Mouse (Mus musculus) ovary, adult 18-20 months (tissue): ENCODE measurements at regions not wholly inside any gene's neighbourhood (a gene's known extent, or its start where the extent isn't known, plus 50 kb on each side); places are given as distances from the start of the nearest gene placed in this dataset.

Experiments used
- DNase-seq: peaks from one replicate; pipeline ENCODE4 v3.0.0; 2022; ENCODE audit warnings: low spot score, mixed read lengths

GRCm38 (mm10) chr1:23207843-23208242 is 105.8 kb upstream of the 4933415F23Rik start:
- no peak for DNase-seq

- no peak for DNase-seq
These were observed 105.0 kb upstream of the 4933415F23Rik start for GRCm38 (mm10) chr1:23207024-23207423.

DNA sequence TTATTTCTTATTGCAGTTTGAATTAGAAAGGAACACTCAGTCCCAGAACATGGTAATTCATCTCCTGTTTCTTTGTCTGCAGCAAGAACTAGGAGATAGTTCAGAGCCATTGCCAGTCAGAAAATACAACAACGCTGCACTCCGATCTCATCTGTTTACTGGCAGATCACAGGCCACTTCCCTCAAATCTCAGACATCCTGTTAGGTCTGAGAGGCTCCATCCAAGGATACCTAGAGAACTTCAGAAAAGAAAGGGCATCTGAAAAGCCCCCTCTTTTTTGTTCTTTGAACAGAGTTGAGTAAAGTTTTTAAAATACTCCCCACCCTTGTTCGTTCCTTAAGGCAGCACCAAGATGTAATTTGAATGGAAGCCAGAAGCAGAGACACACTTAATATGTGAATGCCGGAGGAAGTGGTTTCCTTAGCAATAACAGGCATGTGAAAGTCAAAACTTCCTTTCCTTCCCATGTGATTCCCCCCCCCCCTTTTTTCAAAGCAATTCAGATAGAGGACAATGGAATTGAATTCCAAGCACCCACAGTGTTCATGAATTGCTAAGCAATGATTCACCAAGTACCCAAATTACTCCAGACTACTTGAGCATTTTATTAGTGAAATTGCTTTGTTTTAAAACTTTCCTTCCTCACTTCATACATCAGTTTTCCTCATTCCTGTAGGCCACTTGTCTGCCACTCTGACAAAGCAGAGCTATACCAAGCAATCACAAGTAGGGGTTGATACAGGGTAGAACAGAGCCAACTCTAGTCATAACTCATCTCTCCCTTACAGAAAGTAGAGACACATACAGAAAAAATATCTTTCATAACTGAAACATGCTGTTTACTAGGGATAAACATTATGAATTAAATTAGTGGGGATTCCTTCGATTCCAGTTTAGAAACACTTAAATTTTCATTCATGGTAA is 100.7 kb upstream of the 4933415F23Rik start:
- no peak for DNase-seq

DNA sequence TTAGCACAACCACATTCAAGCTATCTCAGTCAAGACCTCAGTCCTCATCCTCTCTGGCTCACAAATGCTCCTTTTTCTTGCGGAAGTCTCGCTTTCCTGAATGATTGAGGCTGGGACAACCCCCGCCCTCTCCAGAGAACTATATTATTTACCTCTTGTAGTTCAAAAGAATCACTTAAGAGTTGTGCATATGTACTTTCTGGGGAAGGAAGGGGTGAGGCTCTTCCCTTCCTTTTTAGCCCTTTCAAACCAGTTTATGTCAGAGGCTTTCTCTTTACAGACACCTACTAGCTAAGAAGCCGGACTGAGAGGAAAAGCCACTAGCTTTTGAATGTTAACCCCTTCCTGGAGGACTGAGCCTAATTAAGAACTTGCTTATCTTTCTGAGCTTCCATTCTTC is 98.4 kb upstream of the 4933415F23Rik start:
- DNase-seq, result no peak

DNA sequence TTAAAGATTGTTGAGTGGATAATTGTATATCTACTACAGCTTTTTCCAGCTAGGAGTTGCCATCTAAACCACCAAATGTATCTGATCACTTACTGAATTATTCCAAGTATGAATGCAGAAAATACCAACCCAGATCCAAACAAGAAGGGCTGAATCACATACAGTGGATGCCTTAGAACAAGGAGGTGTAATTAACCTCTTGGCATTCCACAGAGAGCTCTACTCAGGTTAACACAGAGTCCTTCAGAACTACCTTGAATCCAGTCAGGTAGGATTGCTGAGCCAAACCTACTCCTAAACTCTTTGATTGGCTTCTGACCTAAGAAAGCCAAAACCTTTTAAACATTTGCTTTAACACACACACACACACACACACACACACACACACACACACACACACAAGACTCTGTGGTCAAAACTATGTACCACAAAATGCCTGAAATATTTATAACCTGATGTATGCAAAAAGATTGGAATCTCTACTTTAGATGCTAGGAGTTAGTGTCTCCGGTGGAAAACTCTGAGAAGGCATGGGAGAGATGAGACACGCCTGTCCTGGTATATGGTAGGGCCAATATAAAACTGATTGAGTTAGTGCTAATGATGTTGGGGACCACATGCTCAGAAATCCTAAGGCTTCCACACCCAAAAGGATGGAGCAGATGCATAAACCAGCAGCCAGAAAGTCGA is 88.4 kb upstream of the 4933415F23Rik start:
- no peak for DNase-seq

DNA sequence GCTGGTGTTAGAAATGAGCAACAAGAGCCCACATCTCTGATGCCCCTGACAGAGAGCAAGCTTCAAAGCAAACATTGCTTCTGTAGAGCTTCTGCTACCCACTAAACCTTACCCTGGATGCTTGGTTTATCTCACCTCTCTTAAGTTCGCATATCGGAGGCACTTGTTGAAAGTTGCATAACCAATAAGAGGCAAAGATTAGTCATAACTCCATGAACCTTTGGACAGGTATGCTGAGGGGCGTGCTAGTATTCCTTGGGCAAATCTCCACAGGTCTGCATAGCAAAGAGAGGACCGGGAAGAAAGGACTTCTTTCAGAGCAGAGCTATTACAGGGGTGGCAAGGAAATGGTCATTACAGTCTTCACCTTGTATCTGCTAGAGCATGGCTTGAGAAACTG is 87.7 kb upstream of the 4933415F23Rik start:
- no peak for DNase-seq

- no peak for DNase-seq
These were observed 86.2 kb upstream of the 4933415F23Rik start for GRCm38 (mm10) chr1:23188216-23188615.

- no peak for DNase-seq
These were observed 85.6 kb upstream of the 4933415F23Rik start for GRCm38 (mm10) chr1:23187446-23188206.

GRCm38 (mm10) chr1:23184728-23185127 is 82.7 kb upstream of the 4933415F23Rik start:
- DNase-seq, result no peak

- DNase-seq, result no peak
These were observed 80.5 kb upstream of the 4933415F23Rik start for GRCm38 (mm10) chr1:23182541-23182940.

- DNase-seq, result no peak
These were observed 76.4 kb upstream of the 4933415F23Rik start for GRCm38 (mm10) chr1:23178335-23178974.

DNA sequence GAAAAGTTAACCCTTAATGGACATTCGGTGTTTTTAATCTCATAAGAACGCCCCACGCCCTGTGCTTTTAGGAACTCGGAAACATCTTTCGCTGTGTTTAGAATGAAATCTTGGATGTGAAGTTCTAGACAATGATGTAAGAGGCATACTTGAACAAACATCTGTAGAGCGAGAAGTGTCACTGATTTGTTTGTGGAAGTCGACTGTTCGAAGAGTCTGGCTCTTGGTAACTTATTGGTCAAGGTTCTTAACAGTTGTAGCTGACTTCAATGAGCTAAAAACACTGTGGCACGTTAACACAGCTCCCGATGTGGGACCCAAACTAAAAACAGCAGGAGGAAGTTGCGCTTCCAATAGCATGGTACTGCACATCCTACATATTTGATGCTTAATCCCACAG is 72.0 kb upstream of the 4933415F23Rik start:
- DNase-seq, result no peak

DNA sequence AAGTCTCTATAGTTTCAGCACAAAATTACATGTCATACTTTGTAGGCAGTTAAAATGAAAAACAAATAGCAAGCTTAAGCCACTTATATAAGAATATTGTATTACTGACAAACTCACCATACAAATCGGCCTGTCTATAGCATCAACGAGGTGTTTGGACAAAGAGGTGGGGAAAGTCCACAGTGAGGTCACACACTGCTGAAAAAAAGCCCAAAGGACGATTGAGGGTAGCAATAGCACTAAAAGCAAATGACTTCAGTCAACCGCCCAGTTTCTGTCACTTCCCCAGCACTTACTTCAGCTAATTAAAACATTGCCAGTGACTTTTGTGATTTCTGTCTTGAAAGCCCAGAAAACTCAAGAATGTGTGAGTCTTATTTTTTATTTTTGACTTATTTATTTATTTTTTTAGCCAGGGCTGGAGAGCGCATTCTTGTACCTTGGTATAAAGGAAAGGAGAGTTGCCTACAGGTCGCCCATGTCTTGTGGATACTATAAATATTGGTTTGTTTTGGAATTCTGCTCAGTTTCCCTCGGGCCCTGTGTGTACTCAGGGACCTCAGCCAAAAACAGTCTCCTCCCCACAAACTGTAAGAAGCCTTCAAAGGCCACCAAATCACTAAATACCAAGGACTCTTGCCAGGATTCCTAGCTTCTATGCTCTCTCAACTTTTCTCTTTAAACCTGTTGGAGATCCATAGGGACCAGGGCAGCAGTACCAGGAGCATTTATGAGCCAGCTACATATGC is 71.2 kb upstream of the 4933415F23Rik start:
- no peak for DNase-seq

GRCm38 (mm10) chr1:23171336-23171735 is 69.3 kb upstream of the 4933415F23Rik start:
- DNase-seq, result no peak

DNA sequence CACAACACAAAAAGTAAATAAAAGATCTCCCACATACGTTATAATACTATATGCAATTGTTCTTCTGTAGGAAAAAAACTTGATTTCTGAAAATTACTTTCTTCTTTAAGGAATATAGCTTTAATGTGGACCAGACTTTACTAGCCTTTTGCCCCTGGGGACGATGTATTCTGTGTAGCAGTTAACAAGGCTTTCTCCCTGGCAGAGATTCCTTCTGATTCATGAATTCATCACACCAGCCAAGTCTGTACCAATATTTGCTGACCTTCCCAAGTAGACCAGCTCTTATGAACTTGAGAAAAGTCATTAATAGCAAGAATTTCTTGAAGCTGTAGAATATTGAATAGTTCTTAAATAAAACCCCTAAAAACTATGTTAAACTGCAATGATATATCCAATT is 68.7 kb upstream of the 4933415F23Rik start:
- no peak for DNase-seq

GRCm38 (mm10) chr1:23168504-23168903 is 66.5 kb upstream of the 4933415F23Rik start:
- no peak for DNase-seq

- no peak for DNase-seq
These were observed 61.4 kb upstream of the 4933415F23Rik start for GRCm38 (mm10) chr1:23163371-23163935.

DNA sequence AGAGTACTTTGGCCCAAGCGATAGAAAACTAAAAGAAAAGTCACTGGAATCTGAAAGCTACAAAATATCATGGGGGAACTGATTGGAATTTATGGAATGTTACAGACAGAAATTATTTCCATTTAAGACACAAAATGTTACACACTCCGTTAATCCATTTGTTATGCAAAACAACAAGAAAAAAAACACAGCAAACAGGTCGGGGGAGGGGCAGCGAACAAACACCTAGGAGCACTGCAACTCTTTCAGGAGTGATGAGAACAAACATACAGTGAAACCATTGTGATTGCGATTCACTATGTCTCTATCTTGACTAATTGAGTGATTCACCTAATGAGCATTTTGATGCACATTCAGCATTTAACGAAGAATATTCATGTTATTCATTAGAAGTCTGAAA is 60.7 kb upstream of the 4933415F23Rik start:
- no peak for DNase-seq
